Mouse (Mus musculus) layer of hippocampus, postnatal 10 days (tissue): ENCODE measurements at regions not wholly inside any gene's neighbourhood (a gene's known extent, or its start where the extent isn't known, plus 50 kb on each side); places are given as distances from the start of the nearest gene placed in this dataset.

Experiments
- DNase-seq, 2 experiments: peaks; one replicate each; pipeline ENCODE4 v3.0.0; 2021; ENCODE audit warnings: low spot score in 2 of 2

DNA sequence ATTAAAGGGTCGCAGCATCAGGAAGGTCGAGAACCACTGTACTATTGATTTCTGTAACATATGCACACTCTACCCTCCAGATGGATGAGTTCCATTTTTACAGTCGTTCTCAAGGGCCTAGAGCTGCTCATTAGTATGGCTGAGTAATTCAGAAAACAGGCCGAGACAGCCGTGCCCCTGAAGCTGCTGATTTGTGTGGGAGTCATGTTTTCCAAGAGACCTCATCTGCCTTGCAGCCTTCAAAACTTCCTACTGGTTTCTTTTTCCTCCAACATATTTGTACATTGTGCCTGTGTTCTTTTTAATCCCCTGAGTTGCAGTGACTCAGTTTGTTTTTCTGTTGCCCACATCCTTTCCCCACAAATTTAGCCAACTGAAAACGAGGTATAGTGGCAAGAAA, 99.4 kb upstream of the Spred1 start:
- DNase-seq, result no peak

DNA sequence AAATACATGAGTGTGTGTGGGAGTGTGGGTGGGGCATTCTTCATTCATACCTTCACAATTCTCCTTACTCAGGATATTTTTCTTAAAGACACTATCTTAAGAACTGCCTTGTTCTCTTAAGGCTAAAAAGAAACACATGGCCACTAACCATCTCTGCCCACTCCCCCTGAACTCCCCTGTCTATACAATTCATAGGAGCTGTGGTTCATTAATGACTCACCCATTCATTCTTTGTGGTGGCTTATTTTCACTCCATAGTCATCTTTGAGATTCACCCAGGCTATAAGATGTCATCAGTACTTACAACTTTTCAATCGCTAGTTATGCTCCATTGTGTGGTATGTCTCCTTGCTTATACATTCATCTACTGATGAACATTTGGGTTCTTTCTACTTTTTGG, 97.7 kb upstream of the Spred1 start:
- DNase-seq, result no peak

DNA sequence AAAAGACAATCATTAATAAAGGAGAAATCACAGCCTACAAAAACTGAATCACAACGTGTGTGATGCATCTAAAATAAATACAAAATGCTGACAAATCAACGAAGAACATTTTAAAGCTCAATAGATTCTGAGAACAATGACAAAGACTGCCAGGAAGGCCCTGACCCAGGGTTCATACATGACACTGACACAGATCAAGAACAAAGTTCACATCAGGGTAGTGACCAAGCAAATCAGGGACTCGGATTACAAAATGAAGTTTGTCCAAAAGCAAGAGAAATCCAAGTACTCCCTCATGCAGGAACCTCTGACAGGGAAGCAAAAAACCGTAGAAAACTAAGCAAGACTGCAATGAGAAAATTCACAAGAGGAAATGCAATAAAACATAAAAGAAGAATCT, 94.1 kb upstream of the Spred1 start:
- DNase-seq, result no peak

DNA sequence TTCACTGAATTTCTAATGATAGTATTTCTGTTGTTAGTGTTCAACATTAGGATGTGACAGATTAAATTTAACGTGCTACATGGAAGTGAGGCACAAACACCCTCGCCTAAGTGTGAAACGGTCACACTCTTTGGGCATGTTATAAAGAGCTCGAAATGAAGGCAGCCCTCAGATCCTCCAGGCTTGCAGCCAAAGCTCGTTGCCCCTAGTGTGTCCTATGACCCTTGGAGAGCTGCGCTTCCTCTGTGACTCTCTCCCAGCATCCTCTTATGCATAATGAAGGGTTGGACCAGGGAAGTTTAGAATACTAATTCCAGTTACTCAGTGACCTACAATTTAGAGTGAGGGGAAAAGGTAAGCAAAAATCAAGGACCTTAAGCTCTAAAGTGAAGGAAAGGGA, 92.4 kb upstream of the Spred1 start:
- no peak for DNase-seq

DNA sequence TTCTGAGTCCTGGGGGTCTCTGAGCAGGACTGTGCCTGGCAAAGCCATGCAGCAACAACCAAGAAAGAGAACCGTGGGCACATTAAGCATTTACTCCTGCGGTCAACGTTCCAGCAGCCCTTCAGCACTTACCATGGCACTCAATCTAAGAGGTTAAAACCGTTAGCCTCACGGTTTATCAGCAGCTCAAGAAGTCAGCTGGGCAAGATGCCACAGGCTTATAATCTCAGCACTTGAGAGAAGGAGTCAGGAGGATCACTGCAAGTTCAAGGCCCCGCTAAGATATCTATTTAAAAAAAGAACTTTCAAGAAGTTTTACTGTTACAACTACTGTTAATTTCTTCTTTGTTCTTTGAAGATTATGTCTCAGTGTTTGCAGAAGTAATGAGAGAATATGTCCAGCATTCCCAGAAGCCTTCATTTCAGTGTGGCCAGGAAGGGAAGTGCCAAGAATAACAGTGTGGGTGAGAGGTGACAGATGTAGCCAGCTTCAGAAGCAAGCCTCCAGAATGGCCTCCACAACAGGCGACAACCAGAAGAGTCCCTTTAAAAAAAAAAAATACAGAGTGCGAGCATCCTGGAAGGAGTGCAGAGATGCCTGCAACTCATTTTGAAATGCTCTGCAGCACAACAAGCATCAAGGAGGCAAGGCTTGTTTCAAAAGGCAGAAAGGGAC, 84.8 kb upstream of the Spred1 start:
- DNase-seq, result no peak

DNA sequence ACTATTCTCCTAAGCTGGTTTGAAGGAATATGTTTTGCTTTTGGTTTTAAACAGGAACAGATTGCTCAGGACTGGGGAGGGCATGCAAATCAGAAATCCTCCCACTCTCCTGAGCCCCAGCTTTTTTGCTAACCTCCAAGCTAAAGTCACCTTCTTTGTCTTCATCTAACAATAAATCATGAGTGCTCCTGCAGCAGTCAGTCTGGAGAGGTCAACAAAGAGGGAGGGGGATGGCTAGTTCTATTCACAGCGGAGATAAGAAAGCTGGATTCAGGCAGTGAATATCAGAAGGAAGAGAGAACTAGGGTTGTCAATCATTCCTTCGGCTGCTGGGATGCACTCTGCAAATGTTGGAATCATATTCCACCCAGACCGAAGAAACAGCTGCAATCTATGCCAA, 81.0 kb upstream of the Spred1 start:
- DNase-seq, result no peak

DNA sequence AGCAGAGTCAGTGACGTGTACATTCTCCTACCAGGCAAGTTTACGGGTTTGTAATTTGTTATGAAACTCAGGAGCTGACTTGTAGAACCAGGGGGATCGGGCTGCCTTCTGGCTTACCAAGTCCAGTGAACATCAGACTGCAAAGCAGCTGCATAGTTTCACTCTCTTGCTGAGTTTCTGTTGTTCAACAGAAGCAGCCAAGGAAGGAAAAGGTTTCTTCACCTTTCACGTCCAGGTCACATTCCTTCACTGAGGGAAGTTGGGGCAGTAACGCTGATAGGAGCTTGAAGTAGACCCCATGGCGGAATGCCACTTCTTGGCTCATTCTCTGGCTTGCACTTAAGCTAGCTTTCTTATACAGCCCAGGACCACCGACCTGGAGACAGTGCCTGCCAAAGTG, 77.3 kb upstream of the Spred1 start:
- no peak for DNase-seq

DNA sequence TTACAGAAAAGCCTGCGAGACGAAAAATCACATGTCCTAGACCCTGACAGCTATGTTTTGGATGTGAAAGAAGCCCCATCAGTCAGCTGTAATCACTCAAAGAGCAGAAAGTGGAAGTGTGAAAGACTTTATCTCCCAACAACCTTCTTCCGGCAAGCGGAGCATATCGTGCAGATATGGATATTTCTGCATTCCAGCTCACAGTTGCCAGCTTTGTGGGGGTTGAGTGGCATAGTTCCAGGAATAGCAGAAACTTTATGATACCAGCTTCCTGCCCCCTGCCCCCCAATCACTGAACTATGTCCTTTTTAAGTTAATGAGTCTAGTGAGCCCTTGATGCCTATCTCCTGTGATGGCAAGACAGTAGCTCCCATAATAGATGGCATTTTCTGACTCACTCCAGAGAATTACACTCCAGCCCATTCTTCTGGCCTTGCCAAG, 72.9 kb upstream of the Spred1 start:
- DNase-seq, result no peak

DNA sequence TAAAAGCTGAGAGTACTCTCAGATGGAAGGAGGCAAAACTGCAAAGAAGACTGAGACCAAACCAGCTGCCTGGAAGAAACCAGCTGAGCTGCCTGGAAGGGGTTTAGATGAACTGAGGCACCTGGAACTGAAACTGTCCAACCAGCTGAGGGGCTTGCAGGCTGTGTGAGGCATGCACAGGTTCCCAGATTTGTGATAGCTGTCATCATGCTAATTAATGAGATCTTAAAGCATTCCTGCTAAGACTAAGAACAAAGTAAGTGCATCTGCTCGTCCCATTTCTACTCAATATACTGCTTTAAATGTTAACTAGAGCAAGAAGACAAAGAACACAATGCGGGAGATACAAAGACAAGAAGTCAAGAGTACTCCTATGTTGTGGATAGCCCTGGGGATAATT, 71.1 kb upstream of the Spred1 start:
- DNase-seq, result no peak

DNA sequence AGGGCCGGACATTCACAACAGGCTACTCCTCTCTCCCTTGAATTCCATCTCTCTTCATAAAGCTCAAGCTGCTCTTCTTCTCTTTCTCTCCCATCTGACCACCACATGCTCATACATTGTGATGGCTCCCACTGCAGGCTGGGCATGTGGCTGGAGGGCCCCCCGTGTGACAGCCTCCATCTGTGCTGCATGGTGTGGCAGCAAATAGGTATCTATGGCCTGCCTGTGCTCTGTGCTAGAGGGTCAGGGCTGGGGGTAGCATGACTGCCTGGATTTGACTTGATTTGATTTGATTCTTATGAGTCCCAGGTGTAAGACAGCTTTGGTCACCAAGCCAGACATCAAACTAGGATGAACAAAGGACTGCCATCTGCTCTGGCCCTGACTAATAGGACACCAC, 57.0 kb upstream of the Spred1 start:
- no peak for DNase-seq

DNA sequence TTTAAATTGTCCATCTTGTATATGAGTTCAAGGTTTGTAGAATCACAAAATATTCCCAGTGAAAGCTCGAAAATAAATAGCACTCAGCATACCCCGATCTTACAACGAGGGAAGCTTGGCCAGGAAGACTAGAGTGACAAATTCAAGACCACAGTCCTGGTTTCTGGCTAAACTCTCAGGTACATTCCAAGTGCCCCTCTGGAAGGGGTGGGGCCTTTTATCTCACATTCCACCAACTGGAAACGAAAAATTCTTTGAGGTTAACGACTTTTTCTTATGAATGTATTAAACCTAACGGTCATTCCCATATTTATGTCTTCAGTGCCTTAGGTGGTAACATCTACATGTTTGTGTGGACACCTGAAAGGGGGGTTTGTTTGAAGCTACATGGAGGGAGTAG, 50.8 kb upstream of the Spred1 start:
- DNase-seq, result no peak

DNA sequence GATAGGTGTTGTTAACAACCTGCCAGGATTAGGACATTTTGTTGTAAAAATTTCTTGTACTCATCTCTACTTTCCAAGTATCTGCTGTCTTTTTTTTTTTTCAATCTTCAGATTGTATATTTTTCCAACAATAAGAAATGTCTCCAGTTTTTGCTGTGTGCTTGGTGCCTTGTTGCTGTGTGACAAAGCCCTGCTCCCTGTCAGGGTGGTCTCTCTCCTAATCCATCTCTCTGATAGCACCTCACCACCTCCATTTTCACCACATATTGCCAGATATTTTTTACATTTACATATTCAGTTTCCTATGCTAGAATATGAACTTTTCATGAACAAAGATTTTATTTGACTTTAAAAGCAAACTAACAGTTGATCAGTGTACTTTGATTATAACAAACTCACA, 50.1 kb upstream of the Spred1 start:
- no peak for DNase-seq
